Mouse (Mus musculus) cerebellum, adult 9-11 months (tissue): ENCODE results near the gene Gm20532.

ENCODE experiments used
- DNase-seq: peaks from one replicate; pipeline ENCODE4 v3.0.0; 2022

The Gm20532 gene

GRCm38 (mm10) chr2:26574862-26575261 is 11.6 kb upstream of the Gm20532 start:
- no peak for DNase-seq

DNA sequence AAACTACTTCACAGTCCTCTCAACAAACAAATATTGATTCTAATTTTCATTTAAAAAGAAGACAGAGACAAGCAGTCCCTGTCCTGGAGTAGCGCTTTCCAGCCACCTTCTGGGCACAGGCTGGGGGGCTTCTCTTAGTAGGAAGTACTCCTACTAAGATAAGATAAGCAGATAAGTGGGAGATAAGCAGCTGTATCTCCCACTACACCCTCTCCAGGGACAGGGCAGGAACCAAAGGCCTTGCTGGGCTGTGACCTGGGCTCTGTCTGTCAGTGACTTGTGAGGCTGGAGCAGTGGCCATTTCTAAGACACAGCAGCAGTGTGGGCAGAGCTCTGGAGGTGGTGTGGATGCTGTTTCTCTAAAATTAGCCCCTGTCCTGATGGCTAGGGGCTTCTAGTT is 11.1 kb upstream of the Gm20532 start:
- no peak for DNase-seq

GRCm38 (mm10) chr2:26575865-26576264 is 10.6 kb upstream of the Gm20532 start:
- DNase-seq: no peak

GRCm38 (mm10) chr2:26576462-26576861 is 10.0 kb upstream of the Gm20532 start:
- no peak for DNase-seq

DNA sequence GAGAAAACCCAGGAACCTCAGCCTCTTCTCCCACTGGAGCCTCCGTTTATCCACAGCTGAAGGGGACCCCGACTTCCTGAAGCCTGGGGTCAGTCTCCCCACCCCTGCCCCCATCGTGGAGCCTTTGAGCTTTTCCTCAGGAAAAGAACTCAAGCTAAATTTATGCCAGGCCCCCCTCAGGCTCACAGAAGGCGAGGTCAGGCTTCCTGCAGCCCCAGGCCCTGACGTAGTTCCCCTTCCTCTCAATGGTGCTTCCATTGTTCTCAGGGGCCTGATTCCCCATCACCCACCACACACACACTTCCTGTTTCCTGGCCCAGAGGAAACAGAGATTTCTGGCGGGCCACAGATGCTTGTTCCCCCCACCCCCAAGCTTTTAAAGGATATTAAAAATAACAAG is 8.1 kb upstream of the Gm20532 start:
- no peak for DNase-seq

GRCm38 (mm10) chr2:26579714-26580113 is 6.7 kb upstream of the Gm20532 start, which contains the start of gene Egfl7:
TSS of gene Egfl7 (plus strand) at chr2:26580014.
- no peak for DNase-seq

GRCm38 (mm10) chr2:26580751-26581150 is 5.7 kb upstream of the Gm20532 start:
- no peak for DNase-seq

- no peak for DNase-seq
Observed at GRCm38 (mm10) chr2:26582203-26582602, 4.2 kb upstream of the Gm20532 start.

- DNase-seq: no peak
Observed at GRCm38 (mm10) chr2:26582741-26583140, 3.7 kb upstream of the Gm20532 start.

DNA sequence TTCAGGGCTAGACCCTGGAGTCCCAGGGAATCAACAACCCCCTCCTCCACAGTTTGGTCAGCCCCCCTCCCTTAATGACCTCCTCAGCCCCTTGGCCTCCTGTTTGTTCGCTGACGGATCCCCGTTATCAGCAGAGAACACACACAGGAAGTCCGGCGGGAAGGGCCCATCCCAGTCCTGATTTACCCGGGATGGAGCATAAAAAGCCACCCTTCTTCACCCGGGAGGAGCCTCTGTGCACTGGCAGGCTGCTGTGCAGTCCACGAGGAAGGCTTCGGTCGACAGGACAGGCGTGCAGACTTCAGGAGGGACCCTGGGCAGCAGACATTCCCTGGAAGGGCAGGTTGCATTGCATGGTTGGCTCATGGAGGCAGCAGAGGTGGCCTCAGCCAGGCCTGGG is 2.8 kb upstream of the Gm20532 start:
- DNase-seq: no peak

DNA sequence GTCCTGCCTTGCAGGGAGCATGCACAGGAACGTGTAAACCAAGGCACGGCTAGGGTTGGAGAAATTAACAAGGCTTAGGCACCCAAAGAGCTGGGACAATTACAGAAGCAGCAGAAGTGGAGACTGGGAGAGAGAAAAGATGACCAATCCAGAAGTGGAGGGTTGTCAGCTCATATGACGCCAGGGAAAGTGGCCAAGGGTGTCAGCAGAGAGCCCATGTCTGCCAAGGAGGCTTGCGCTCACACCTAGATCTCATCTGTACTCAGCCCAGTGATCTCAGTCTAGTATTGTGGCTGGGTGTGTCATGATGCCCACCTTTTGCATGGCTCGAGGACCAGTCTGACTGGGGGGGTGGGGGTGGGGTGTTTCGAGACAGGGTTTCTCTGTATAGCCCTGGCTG is 726 bp upstream of the Gm20532 start:
- peak; percentile 11 for DNase-seq

- DNase-seq: no peak
Observed at GRCm38 (mm10) chr2:26587044-26587405, 586 bp downstream of the Gm20532 start.

GRCm38 (mm10) chr2:26588573-26588972 is 2.1 kb downstream of the Gm20532 start:
- no peak for DNase-seq

- DNase-seq: no peak
Observed at GRCm38 (mm10) chr2:26589284-26589683, 2.8 kb downstream of the Gm20532 start.

GRCm38 (mm10) chr2:26590282-26590681 is 3.8 kb downstream of the Gm20532 start:
- no peak for DNase-seq

- no peak for DNase-seq
Observed at GRCm38 (mm10) chr2:26590962-26591361, 4.5 kb downstream of the Gm20532 start.

DNA sequence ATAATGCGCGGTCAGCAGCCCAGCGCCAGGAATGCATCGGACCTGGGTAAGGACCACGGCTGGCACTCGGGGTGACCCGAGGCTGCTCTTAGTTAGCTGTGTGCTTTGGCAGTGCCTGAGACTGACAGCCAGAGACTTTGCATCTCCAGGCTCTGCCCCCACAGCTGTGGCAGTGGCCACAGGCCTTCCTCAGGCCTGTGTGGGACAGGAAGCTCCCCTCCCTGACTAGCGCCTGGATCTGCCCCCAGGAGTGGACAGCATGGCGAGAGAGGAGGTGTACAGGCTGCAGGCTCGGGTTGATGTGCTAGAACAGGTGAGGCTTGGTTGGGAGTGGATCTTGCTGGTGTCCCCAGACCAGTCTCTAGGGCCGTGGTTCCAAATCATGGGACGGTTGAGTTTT is 5.0 kb downstream of the Gm20532 start:
- no peak for DNase-seq

DNA sequence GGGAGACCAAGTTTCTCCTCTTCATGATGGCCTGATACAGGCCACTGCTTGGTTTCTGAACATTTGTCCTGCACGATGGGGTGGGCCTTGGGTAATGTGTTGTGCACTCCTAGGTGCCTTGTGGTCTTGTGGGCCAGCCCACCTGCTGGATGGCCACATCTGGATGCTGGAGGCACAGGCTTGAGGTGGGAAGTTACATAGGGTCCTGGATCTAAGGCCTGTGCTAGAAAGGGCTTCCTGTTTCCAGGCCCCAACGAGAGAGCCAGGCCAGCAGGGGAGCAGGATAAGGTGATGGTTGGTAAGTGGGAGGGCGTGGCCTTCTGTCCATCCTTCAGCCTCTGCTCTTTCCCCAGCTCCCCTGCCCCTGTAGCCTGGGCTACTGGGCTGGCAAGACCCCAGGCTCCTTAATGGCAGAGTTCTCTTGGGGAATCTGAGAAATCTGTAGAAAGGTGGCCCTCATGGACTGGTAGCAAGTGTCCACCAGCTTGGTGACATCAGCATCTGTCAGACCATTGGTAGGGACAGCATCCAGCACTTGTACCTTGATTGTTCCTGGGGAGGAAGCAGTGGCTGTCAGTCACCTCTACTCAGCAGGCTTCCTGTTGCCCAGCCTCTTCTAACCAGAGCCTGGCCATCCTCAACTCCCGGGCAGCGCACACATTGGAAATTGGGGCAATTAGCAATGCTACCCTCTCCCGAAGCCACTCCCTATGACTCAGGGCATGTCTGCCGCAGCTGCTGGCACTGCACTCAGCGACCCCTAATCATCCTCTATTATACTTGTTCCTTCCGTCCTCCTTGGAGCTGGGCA is 7.0 kb downstream of the Gm20532 start:
- DNase-seq: no peak

DNA sequence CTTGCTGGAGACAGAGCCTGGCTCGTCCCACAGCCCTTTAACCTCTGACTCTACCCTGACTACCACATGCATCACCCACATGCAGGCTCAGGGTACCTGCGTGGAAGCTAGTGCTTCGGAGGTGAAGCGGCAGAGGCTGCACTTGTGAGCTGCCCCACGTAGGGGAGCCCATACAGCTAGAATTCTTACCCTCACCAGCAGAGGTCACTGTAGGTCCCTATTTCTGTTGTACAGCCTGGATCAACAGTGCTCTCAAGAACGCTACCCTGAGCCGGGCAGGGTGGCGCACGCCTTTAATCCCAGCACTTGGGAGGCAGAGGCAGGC is 7.5 kb downstream of the Gm20532 start:
- DNase-seq: no peak

- no peak for DNase-seq
Observed at GRCm38 (mm10) chr2:26594461-26594933, 8.1 kb downstream of the Gm20532 start.

GRCm38 (mm10) chr2:26594934-26595724 is 8.7 kb downstream of the Gm20532 start:
- no peak for DNase-seq

GRCm38 (mm10) chr2:26595725-26596435 is 9.4 kb downstream of the Gm20532 start:
- DNase-seq: no peak

DNA sequence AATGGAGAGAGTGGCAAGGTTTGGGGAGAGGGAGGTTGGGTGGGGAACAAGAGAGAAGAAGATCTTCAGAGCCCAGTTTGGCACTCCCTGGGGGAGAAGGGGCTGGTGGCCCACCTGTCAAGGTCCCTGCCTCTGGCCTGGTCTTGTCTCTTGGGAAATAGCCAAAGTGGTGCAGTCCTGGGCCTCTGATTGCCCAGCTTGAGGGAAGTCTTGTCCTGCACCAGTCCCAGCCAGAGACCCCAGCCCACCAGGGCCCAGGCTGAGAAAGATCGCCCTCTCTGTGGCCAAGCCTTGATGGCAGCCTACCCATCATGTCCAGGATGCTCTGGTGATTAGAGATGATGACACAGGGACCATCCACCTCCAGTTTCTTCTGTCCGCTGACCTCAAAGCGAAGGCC is 10.5 kb downstream of the Gm20532 start:
- DNase-seq: no peak

GRCm38 (mm10) chr2:26597810-26598209 is 11.4 kb downstream of the Gm20532 start:
- DNase-seq: no peak
